Mouse (Mus musculus) limb, embryonic 15.5 days (tissue): ENCODE results near the gene Hsd17b11. TPM values are rescaled to one million over a fixed set of nuclear protein-coding genes. Genes with fewer than 3 reads are reported as not detected.

Experiments
- ATAC-seq: fragments of 200-750 bp; cut with Nextera tagmentation; 2 replicates; pipeline ENCODE4 v1.8.0; 2017; ENCODE audit warnings: low read depth, moderate TSS enrichment; ENCODE audit not compliant: insufficient number of reproducible peaks, low FRiP score, low TSS enrichment
- H3K27ac ChIP-seq: fragments of 300-500 bp; sonication (generic); 2 replicates; pipeline ENCODE4 v1.5.1; 2015; ENCODE audit warnings: moderate library complexity, mild to moderate bottlenecking, inconsistent platforms
- H3K27me3 ChIP-seq: fragments of 300-500 bp; sonication (generic); 2 replicates; pipeline ENCODE4 v1.6.1; 2015; ENCODE audit warnings: inconsistent platforms
- H3K36me3 ChIP-seq: fragments of 300-500 bp; sonication (generic); 2 replicates; pipeline ENCODE4 v1.6.1; 2015; ENCODE audit warnings: inconsistent platforms
- H3K4me1 ChIP-seq: fragments of 300-500 bp; sonication (generic); 2 replicates; pipeline ENCODE4 v1.6.1; 2015; ENCODE audit warnings: inconsistent platforms
- H3K4me2 ChIP-seq: fragments of 300-500 bp; sonication (generic); 2 replicates; pipeline ENCODE4 v1.6.1; 2015; ENCODE audit warnings: mild to moderate bottlenecking, inconsistent platforms
- H3K4me3 ChIP-seq: fragments of 300-500 bp; sonication (generic); 2 replicates; pipeline ENCODE4 v1.5.1; 2015; ENCODE audit warnings: mild to moderate bottlenecking, inconsistent platforms
- H3K9ac ChIP-seq: fragments of 300-500 bp; sonication (generic); 2 replicates; pipeline ENCODE4 v1.6.1; 2015; ENCODE audit warnings: inconsistent platforms
- H3K9me3 ChIP-seq: fragments of 300-500 bp; sonication (generic); 2 replicates; pipeline ENCODE4 v1.6.1; 2016; ENCODE audit warnings: inconsistent platforms
- WGBS: fragments of 180-500 bp; shearing (Covaris S2); methylation state at CpG from one replicate; pipeline ENCODE4 v1.1.7; 2015; 5-methylcytosine and 5-hydroxymethylcytosine counted together
- polyA plus RNA-seq: library from polyadenylated mRNA; unstranded; fragments of >200 nt; fragmentation: Nextera tagmentation; extraction: Ambion mirVana; gene quantifications from 2 replicates; pipeline ENCODE4 v1.2.1, GENCODE M21; 2015

Hsd17b11 gene
- 2.9 and 4.0 TPM in 2 replicates for polyA plus RNA-seq

DNA sequence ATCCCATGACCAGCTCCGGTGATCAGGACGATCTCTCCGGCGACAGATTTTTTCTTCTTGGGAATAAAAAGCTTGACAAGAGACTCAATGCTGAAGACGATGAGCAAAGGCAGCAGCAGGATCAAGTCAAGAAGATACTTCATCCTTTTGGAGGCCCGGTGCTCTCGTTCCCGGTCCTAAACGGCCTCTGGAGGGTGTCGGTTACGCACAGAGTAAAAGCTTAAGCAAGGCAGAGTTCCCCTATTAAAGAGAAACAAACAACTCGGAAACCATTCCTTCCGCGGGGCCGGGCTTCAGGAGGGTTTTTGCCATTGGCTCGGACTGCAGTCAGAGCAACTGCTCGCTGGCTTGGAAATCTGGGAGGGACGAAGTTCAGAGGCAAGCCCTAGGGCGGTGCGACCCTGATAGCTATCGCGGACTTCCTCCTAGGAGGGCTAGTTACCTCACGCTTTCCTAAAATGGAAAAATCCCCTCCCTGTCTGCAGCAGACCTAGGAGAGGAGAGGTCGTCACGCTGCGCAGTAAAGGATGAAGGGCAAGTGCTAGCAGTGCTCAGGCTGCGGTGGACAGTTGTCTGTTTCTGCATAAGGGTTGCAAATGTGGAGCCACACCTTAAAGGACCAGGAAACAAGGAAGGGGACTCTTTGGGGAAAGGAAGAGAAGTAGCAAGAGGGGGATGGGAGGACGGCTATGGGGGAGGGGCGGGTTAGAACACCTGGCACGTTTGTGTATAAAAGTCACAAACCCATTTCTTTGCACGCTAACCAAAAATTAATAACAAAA is at the start of gene Hsd17b11:
TSS of gene Hsd17b11 (minus strand) at position 323 of the 782 bp plus-strand sequence.
- peaks cover 8% of the 10 kb centered on the region; the same call in 1 of the 2 replicates for H3K27me3 ChIP-seq
- H3K27ac ChIP-seq = peak within 1 kb of the TSS; percentile 73
- ATAC-seq = peak; percentile 80; the same call in 1 of the 2 replicates
- 0 out of 2 replicates have a peak, but pooled peaks cover 11% of the 10 kb centered on the region for H3K36me3 ChIP-seq
- peak within 1 kb of the TSS; percentile 39 for H3K9ac ChIP-seq
- H3K4me3 ChIP-seq = peak within 1 kb of the TSS; percentile 52
- peaks cover 13% of the 10 kb centered on the region; the same call in 1 of the 2 replicates for H3K4me1 ChIP-seq
- no peaks in the 10 kb centered on the region for H3K9me3 ChIP-seq
- WGBS = under 1% methylated on average over 31 of the region's 31 CpGs
- H3K4me2 ChIP-seq = peak within 1 kb of the TSS; percentile 80

DNA sequence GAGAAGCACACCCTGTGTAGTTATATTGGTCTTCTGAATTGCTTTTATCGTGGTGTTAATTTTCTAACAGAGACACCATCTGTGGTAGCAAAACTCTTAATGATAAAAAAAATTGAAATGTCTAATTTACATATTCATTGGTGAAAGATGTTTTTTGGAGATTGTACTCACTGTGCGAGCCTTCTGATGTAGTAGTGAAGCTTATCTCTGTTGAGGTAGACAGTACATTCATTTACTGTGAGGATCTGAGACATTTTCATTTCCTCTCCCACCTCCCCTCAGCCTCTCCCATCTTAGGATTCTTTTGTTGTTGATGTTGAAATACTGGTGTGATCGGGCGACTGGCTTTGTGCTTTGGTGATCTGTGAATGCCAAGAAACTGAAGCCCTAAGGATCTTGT is 49.3 kb upstream of the Hsd17b11 start:
- H3K4me3 ChIP-seq = no peak overlapping the region
- no peak overlapping the region for H3K27ac ChIP-seq
- 80% methylated on average over 4 of the region's 4 CpGs for WGBS
- H3K36me3 ChIP-seq = no peaks in the 10 kb centered on the region
- H3K9ac ChIP-seq = no peak overlapping the region
- 0 out of 2 replicates have a peak, but pooled peaks cover 5% of the 10 kb centered on the region for H3K4me1 ChIP-seq
- no peaks in the 10 kb centered on the region for H3K27me3 ChIP-seq
- no peak overlapping the region for H3K4me2 ChIP-seq
- no peak for ATAC-seq
- no peaks in the 10 kb centered on the region for H3K9me3 ChIP-seq

DNA sequence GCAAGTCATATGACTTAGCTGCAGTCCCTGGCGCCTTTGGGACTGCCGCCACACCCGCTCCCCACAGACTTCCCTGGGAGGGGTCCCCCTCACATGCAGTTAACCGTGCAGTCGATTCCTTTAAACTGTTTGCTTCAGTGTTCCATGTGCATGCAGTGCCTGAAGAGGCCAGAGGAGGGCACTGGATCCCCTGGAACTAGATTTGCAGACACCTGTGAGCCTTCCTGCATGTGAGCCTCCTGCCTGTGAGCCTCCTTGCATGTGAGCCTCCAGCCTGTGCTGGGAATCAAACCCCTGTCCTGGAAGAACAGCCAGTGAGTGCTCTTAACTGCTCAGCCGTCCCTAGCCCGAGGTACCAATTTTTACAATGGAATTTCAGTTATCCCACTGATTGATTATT is 47.0 kb upstream of the Hsd17b11 start:
- WGBS = 82% methylated on average over 7 of the region's 7 CpGs
- ATAC-seq = no peak

GRCm38 (mm10) chr5:104062773-104063551 is 41.2 kb upstream of the Hsd17b11 start:
- Histone ChIP-seq H3K27ac (no peak overlapping the region), H3K9ac (no peak overlapping the region), H3K27me3 (no peaks in the 10 kb centered on the region), H3K4me3 (no peak overlapping the region), H3K4me1 (no peaks in the 10 kb centered on the region), H3K4me2 (no peak overlapping the region), H3K36me3 (peaks cover 56% of the 10 kb centered on the region), H3K9me3 (no peaks in the 10 kb centered on the region)
- 89% methylated on average over 11 of the region's 11 CpGs for WGBS
- ATAC-seq = no peak

More for the DNA sequence above, 47.0 kb upstream of the Hsd17b11 start:
- Histone ChIP-seq H3K4me2 (no peak overlapping the region), H3K27ac (no peak overlapping the region), H3K4me3 (no peak overlapping the region), H3K27me3 (no peaks in the 10 kb centered on the region), H3K4me1 (0 out of 2 replicates have a peak, but pooled peaks cover 5% of the 10 kb centered on the region), H3K9me3 (no peaks in the 10 kb centered on the region), H3K9ac (no peak overlapping the region), H3K36me3 (peaks cover 5% of the 10 kb centered on the region)

DNA sequence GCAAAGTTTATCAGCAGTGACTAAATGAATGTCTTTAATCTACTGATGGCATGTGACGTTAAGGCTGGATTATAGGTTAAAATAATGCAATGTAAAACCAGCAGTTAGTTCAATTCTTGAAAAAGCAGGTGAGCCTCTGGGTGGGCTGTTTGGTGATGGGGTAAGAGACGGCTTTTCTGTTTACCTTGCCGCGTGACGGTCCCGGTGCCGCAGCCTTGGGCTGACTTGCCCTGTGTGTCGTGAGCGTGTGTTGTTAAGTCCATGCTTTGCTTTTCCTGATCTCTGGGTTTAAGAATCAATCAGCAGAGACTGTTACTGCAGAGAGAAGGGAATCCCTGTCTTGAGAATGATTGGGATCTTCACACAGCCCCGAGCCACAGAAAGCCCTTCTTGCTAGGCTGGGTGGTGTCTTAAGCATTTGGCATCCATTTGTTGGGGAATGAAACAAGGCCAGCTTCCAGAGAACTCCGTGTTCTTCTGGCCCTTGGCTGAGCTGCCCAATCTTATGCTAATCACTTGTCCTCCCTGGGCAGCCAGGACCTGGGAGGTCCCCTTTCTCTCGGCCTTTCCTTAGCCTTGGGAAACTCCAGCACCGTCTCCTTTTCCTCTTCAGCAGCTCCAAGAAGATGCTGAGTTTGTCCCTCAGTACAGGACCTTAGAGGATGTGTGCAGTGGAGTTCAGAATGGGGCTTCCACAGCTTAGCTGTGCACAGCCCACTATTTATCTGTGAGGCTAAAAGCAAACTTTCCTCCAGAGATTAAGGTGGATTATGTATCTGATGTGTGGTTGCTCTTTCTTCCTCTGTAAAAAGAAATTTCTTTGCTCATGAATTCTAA is 40.4 kb upstream of the Hsd17b11 start:
- H3K36me3 ChIP-seq = peaks cover 56% of the 10 kb centered on the region
- no peak overlapping the region for H3K4me3 ChIP-seq
- no peaks in the 10 kb centered on the region for H3K9me3 ChIP-seq
- WGBS = 88% methylated on average over 13 of the region's 13 CpGs
- H3K4me1 ChIP-seq = no peaks in the 10 kb centered on the region
- no peaks in the 10 kb centered on the region for H3K27me3 ChIP-seq
- no peak overlapping the region for H3K9ac ChIP-seq
- H3K27ac ChIP-seq = no peak overlapping the region
- ATAC-seq = no peak
- H3K4me2 ChIP-seq = no peak overlapping the region

- no peak overlapping the region for H3K4me2 ChIP-seq
- H3K9ac ChIP-seq = no peak overlapping the region
- peaks cover 56% of the 10 kb centered on the region for H3K36me3 ChIP-seq
- no peaks in the 10 kb centered on the region for H3K9me3 ChIP-seq
- no peak overlapping the region for H3K4me3 ChIP-seq
- WGBS = 88% methylated on average over 5 of the region's 5 CpGs
- no peak overlapping the region for H3K27ac ChIP-seq
- no peaks in the 10 kb centered on the region for H3K4me1 ChIP-seq
- no peaks in the 10 kb centered on the region for H3K27me3 ChIP-seq
- no peak for ATAC-seq
Measured at GRCm38 (mm10) chr5:104060429-104060828, 38.7 kb upstream of the Hsd17b11 start.

GRCm38 (mm10) chr5:104059628-104060027 is 37.9 kb upstream of the Hsd17b11 start:
- H3K4me1 ChIP-seq = no peaks in the 10 kb centered on the region
- H3K9ac ChIP-seq = no peak overlapping the region
- no peak overlapping the region for H3K4me3 ChIP-seq
- no peak overlapping the region for H3K27ac ChIP-seq
- no peak overlapping the region for H3K4me2 ChIP-seq
- H3K27me3 ChIP-seq = no peaks in the 10 kb centered on the region
- 77% methylated on average over 9 of the region's 9 CpGs for WGBS
- H3K9me3 ChIP-seq = no peaks in the 10 kb centered on the region
- no peak for ATAC-seq
- H3K36me3 ChIP-seq = peaks cover 57% of the 10 kb centered on the region

GRCm38 (mm10) chr5:104058021-104058420 is 36.3 kb upstream of the Hsd17b11 start:
- Histone ChIP-seq H3K4me1 (no peaks in the 10 kb centered on the region), H3K27me3 (no peaks in the 10 kb centered on the region), H3K9me3 (no peaks in the 10 kb centered on the region), H3K9ac (no peak overlapping the region), H3K4me3 (no peak overlapping the region), H3K36me3 (peaks cover 49% of the 10 kb centered on the region), H3K4me2 (no peak overlapping the region), H3K27ac (no peak overlapping the region)
- ATAC-seq = no peak
- 66% methylated on average over 15 of the region's 15 CpGs for WGBS

- Histone ChIP-seq H3K27me3 (no peaks in the 10 kb centered on the region), H3K36me3 (peaks cover 45% of the 10 kb centered on the region), H3K4me3 (no peak overlapping the region), H3K27ac (no peak overlapping the region), H3K9ac (no peak overlapping the region), H3K9me3 (no peaks in the 10 kb centered on the region), H3K4me2 (no peak overlapping the region), H3K4me1 (no peaks in the 10 kb centered on the region)
- no peak for ATAC-seq
- 82% methylated on average over 7 of the region's 7 CpGs for WGBS
Measured at GRCm38 (mm10) chr5:104056295-104056694, 34.6 kb upstream of the Hsd17b11 start.

GRCm38 (mm10) chr5:104055816-104056215 is 34.1 kb upstream of the Hsd17b11 start:
- no peak overlapping the region for H3K4me3 ChIP-seq
- H3K27ac ChIP-seq = no peak overlapping the region
- 89% methylated on average over 4 of the region's 4 CpGs for WGBS
- H3K9ac ChIP-seq = no peak overlapping the region
- ATAC-seq = no peak
- H3K4me1 ChIP-seq = no peaks in the 10 kb centered on the region
- H3K27me3 ChIP-seq = no peaks in the 10 kb centered on the region
- H3K9me3 ChIP-seq = no peaks in the 10 kb centered on the region
- peaks cover 45% of the 10 kb centered on the region for H3K36me3 ChIP-seq
- H3K4me2 ChIP-seq = no peak overlapping the region

- Histone ChIP-seq H3K9ac (no peak overlapping the region), H3K27me3 (no peaks in the 10 kb centered on the region), H3K4me1 (no peaks in the 10 kb centered on the region), H3K4me3 (no peak overlapping the region), H3K9me3 (no peaks in the 10 kb centered on the region), H3K36me3 (peaks cover 44% of the 10 kb centered on the region), H3K4me2 (no peak overlapping the region), H3K27ac (no peak overlapping the region)
- WGBS = 95% methylated on average over 4 of the region's 4 CpGs
- ATAC-seq = no peak
Measured at GRCm38 (mm10) chr5:104054938-104055337, 33.2 kb upstream of the Hsd17b11 start.
